Mouse (Mus musculus): ENCODE measurements at regions not wholly inside any gene's neighbourhood (a gene's known extent, or its start where the extent isn't known, plus 50 kb on each side); places are given as distances from the start of the nearest gene placed in this dataset.
A peak's percentile ranks its signal among the peaks of the same experiment; 100 is the strongest.
"Not testable (repeated sequence)": the region's sequence is repeated elsewhere in the genome, so short reads cannot be mapped to it uniquely, and the experiment has no call there.

GRCm38 (mm10) chr2:53632816-53633474 is 441.4 kb downstream of the Arl6ip6 start:
- not testable (repeated sequence) for DNase-seq (ENCODE audit: low spot score)

GRCm38 (mm10) chr2:53668599-53669372 is 416.6 kb downstream of the Rprm start:
- DNase-seq (ENCODE audit: low spot score) = no peak

DNA sequence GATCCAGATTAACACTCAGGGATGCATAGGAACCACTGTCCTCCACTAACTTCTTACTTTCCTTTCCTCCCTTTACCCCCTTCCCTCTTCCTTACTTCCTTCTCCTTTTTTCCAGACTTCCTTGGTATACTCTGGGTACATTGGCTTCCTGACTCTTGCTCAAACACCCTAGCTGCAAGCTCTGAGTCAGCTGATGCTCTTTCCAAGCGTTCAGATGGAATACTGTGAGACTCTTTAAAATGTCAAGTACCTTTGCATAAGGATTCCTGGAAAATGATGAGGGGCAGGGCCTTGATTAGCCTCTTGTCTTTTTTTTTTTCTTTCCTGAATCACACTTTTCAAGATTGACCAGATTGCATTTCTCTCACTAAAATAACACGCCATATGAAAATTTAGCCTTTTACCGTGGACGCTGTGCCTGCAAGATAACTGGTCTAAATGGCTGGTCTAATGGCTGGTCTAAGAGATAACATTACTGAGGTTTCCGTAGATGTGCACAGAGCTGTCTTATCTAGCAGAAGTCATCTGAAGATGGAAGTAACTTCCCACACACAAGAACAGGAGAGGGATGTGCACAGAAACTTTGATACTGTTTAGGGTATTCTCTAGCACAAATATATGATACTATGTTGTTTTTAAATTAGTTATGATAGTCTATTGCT is 404.9 kb downstream of the Rprm start:
- no peak for DNase-seq (ENCODE audit: low spot score)

- no peak for DNase-seq (ENCODE audit: low spot score)
Measured at GRCm38 (mm10) chr2:53682599-53682998, 402.8 kb downstream of the Rprm start.

- no peak for DNase-seq (ENCODE audit: low spot score)
Measured at GRCm38 (mm10) chr2:53687281-53687680, 398.1 kb downstream of the Rprm start.

GRCm38 (mm10) chr2:53689223-53689880 is 396.0 kb downstream of the Rprm start:
- no peak for DNase-seq (ENCODE audit: low spot score)

DNA sequence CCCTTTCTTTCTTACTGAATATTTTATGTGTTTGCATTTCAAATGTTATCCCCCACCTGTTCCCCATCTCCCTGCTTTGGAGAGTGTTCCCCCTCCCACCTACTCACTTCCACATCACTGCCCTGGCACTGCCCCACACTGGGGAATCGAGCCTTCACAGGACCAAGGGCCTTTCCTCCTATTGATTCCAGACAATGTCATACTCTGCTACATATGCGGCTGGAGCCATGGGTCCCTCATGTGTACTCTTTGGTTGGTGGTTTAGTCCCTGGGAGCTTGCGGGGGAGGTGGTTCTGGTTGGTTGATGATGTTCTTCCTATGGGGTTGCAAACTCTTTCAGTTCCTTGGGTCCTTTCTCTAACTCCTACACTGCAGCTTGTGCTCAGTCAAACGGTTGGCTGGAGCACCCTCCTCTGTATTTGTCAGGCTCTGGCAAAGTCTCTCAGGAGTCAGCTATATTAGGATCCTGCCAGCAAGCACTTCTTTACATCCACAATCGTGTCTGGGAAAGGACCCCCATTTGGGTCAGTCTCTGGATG is 393.7 kb downstream of the Rprm start:
- no peak for DNase-seq (ENCODE audit: low spot score)

DNA sequence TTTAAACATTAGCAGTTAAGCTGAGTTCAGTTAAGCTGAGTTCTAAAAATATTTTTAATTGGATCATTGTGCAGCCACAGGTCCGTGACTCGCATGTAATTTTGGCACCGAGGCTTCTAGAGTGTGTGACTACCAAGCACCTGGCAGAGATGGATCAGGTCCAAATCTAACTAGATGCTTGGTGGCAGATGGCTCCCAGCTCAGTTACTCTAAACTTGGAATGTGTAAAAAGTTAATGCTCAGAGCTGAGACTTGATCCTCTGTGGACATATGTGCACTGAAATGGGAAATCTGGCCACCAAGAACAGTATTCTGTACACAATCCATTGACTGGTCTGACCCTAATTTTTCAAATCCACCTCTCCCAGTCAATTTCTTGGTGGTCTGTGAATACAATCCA is 374.1 kb downstream of the Rprm start:
- DNase-seq (ENCODE audit: low spot score) = peak; percentile 86

DNA sequence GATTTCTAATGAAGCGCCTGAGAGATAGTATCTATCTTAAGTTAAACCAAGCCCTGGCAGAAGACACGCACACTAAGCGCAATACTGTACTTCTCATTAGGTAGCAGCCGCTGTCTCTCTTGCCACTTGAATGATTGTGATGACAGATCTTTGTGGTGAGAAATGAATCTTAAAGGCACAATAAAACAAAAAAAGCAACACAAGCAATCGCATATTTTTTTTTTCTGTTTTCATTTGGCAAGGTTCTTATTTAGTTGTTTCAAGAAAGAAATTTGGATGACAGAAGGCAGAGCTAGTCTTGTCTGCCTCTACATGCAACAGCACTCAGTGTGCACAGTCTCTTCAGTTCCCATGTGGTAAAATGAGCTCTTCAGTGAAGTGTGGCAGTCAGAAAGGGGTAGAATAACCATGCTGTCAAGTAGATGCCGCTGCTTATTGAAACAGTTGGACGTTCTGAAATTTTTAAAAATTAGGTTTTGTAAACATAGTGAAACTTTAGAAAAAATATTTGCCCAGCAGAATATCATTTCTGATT is 372.2 kb downstream of the Rprm start:
- no peak for DNase-seq (ENCODE audit: low spot score)

DNA sequence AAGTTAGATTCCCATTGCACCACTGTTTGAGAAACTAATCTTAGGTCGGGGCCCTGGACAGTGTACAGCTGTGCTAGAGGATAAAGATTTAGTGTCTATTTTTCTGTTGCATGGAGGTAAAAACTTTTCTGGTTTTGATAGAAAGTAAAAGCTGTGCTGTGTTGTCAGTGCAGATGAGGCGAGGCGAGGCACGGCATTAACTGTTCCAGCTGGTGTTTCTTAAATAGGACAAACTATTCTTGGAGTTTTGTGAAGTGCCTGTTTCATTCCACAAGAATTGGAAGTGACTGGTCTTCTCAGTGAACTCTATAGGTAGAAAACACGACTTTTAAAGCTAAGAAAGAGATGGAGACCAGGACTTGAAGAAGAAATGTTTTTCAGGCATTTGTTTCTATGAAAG is 370.3 kb downstream of the Rprm start:
- no peak for DNase-seq (ENCODE audit: low spot score)

DNA sequence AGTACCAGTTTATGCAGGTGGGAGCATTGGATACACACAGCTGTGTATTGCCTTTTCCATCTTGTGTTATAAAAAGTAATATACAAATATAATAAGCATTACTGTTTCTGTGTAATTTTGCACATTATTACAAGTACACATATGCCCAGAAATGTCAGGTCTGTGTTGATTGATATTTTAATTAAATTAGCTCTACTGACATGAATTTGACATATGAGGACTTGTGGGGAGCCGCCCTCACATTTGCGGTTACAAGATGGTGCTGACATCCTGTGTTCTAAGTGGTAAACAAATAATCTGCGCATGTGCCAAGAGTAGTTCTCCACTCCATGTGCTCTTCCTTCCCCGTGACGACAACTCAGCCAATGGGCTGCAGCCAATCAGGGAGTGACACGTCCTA is 362.1 kb downstream of the Rprm start:
- DNase-seq (ENCODE audit: low spot score) = no peak

GRCm38 (mm10) chr2:53728693-53729092 is 356.7 kb downstream of the Rprm start:
- no peak for DNase-seq (ENCODE audit: low spot score)

DNA sequence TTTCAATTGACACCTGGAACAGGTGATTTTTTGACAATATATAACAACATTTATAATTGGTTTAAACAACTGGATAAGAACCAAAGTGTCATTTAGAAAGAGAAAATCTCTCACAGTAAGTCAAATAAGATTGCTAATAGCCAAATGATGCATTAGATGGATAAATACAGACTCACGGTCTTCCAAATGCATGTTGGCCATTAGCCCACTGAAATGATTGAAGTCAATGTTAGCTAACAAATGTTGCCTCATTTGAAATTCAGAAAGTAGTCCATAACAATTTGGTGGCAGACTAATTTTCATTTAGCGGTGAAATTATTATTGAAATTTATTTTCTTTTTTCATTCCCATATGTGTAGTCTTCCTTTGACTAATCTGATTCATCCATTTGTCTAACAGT is 354.9 kb downstream of the Rprm start:
- DNase-seq (ENCODE audit: low spot score) = no peak

GRCm38 (mm10) chr2:53763486-53763885 is 321.9 kb downstream of the Rprm start:
- DNase-seq (ENCODE audit: low spot score) = no peak

DNA sequence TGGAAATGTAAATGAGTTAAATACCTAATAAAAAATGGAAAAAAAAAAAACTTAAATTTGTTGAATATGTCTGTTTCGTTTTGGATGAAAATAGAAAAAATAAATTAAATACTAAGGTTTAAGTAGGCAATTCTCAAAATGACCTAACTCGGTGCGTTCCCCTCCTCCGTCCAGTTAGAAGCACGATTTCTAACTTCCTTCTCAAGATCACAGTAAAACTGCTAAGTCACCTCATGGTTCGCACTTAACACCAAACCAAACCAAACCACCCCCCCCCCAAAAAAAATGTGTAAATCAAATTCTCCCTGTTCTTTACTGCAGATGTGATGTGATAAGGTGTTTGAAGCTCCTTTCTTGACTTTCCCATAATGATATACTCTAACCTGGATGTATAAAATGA is 303.3 kb downstream of the Rprm start:
- DNase-seq (ENCODE audit: low spot score) = not testable (repeated sequence)

- not testable (repeated sequence) for DNase-seq (ENCODE audit: low spot score)
Measured at GRCm38 (mm10) chr2:53788599-53788998, 296.8 kb downstream of the Rprm start.

DNA sequence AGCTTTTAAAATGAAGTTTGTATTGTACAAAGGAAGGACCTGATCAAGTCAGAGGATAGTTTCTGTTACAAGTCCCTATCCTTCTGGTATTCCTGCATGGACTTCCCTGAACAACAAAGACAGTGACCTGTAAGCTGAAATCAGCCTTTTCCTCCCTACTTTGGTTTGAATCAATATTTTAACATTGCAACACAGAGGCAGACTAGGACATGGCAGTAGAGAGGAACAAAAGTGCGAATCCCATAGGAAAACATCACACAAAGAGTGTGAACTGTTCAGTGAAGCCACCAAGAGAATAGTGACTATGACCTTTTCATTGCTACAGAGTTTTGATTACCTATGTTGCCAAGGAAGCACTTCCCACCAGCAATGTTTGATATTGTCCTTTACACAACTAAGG is 288.7 kb downstream of the Rprm start:
- no peak for DNase-seq (ENCODE audit: low spot score)

GRCm38 (mm10) chr2:53803666-53804065 is 281.7 kb downstream of the Rprm start:
- no peak for DNase-seq (ENCODE audit: low spot score)

DNA sequence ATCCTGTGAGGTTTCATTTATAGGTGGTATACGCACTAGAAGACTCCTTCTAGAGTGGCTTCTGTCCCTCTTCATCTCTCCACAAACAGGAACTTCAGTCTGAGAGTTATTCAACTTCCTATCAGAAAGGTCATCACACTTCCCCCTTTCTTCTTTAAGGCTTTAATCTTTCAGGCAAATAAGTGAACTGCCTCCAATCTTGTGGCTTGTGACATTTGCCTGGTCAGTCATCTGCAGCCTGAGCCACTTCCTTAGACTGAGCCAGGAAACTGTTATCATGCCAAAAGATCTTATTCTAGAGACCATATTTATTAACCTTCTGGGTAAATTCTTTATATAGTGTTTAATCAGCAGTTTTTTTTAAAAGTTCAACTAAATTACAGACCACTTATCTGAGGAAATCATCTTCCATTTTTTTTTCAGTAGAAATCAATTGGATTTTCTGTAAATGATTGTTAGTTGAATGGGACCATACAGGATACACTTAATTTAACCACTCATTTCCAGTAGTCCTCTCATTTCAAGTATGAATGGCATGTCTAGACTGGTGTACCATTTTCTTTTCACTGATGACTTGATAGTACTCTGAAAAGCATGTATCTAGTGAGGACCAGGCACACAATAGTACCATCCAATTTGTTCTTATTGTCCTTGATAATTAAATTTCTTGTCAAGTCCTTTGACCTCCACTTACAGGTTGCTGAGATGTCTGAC is 234.4 kb downstream of the Rprm start:
- DNase-seq (ENCODE audit: low spot score) = no peak

Data from layer of hippocampus, adult 9-10 months (tissue).